Mouse (Mus musculus) gastrocnemius, adult 2 months (tissue): ENCODE measurements around the gene D6Wsu163e. TPM values are rescaled to one million over a fixed set of nuclear protein-coding genes. Genes with fewer than 3 reads are reported as not detected.

Source experiments
- DNase-seq: peaks from one replicate; pipeline ENCODE4 v3.0.0; 2022
- H3K27ac ChIP-seq: fragments of 200-600 bp; 2 replicates; pipeline ENCODE4 v1.8.1; 2022; ENCODE audit warnings: mild to moderate bottlenecking
- H3K4me3 ChIP-seq: fragments of 200-600 bp; 2 replicates; pipeline ENCODE4 v1.8.1; 2022; ENCODE audit warnings: mild to moderate bottlenecking, moderate library complexity
- CTCF ChIP-seq: fragments of 200-600 bp; IDR thresholded peaks from 2 replicates; pipeline ENCODE4 v1.8.1; 2022; ENCODE audit warnings: antibody characterized with exemption, mild to moderate bottlenecking, moderate library complexity
- intact Hi-C: fragments of 180-260 bp; cut with DNase I; formaldehyde crosslinking; loops from one replicate; pipeline ENCODE4 v1.15.1; 2025
- long read RNA-seq, 2 experiments: library from polyadenylated mRNA; stranded (forward); transcript quantifications; one replicate each; pipeline ENCODE4 v2.0.0; 2021
- total RNA-seq, 2 experiments: library from RNA; stranded (reverse); gene quantifications; 2 replicates each; pipeline ENCODE4 v1.2.3; 2021

The D6Wsu163e gene
- 1 to 10 TPM; 5.0 to 8.6 TPM for total RNA-seq
- long read RNA-seq, experiment 1, transcript D6Wsu163e-201 (14 exons, 2,501 nt) = major isoform, 16 of 23 reads
- long read RNA-seq, experiment 1, partial matches to known transcripts = 0 of 23 reads
- long read RNA-seq, experiment 1, other reads (novel, unspliced or antisense) = 7 of 23 reads
- long read RNA-seq, experiment 2, transcript D6Wsu163e-201 (14 exons, 2,501 nt) = major isoform, 7 of 14 reads
- long read RNA-seq, experiment 2, partial matches to known transcripts = 1 of 14 reads
- long read RNA-seq, experiment 2, other reads (novel, unspliced or antisense) = 6 of 14 reads

DNA sequence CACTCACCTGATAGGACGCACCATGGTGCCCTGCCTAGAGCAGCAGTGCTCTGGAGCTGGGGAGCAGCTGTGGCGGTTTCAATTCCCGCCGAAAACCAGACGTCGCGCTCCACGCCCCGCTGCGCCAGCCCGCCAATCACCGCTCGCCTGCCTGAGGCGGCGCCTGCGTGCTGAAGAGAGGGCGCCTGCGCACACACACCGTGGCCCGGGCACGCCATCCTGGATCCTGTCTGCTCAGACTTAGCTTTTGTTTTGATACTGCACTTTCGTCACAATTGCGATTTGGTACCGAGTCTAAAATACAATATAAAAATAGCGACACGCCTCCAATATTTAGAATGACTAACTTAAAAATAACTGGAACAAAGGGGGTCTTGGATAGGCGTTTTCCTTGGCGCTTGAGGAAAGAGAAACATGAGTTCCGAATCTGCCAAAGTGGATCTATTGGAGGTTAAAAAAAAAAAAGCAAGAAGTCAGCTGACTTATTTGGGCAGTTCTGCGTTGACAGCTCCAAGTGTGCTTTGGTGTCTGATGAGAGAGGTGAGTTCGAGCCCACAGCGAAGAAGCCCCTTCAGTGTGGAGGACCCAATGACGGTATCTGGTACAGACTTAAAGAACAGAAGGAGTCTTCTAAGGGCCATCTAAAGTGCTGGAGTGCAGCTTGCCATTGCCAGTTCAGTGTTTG is at the start of gene D6Wsu163e, which contains the start of gene Rad51ap1:
Gene D6Wsu163e (plus strand): TSS at position 476 of the 685 bp plus-strand sequence.
Gene Rad51ap1 (minus strand): TSS at position 101 of the 685 bp plus-strand sequence.
- peak; percentile 98 for DNase-seq
- no peak for TF ChIP-seq CTCF
- peak within 1 kb of the TSS; percentile 86 for H3K4me3 ChIP-seq
- peak within 1 kb of the TSS; percentile 96 for H3K27ac ChIP-seq
- intact Hi-C loops = loop anchor here (2.0 kb wide), 1 partner anchor 91 kb away; the partner anchor contains the start of gene Ndufa9

DNA sequence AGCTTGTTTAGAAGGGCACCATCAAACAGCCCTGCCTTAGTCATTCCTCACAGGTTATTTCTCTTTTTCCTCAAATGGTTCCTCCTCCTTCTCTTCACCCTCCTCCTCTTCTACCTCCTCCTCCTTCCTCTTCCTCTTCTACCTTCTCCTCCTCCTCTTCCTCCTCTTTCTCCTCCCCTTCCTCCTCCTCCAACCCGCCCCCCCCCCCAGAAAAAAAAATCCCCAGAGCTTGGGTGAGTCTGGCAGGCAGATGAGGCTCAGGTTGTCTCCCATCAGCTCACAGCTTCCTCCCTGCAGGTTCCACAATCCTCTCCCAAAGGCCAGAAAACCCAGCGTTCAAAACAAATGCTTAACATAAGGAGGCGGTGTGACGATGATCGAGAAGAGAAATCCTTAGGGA is 32.4 kb upstream of the D6Wsu163e start:
- TF ChIP-seq CTCF = no peak
- DNase-seq = no peak
- intact Hi-C loops = no loop called here
- Histone ChIP-seq H3K27ac (no peak overlapping the region), H3K4me3 (no peak overlapping the region)

DNA sequence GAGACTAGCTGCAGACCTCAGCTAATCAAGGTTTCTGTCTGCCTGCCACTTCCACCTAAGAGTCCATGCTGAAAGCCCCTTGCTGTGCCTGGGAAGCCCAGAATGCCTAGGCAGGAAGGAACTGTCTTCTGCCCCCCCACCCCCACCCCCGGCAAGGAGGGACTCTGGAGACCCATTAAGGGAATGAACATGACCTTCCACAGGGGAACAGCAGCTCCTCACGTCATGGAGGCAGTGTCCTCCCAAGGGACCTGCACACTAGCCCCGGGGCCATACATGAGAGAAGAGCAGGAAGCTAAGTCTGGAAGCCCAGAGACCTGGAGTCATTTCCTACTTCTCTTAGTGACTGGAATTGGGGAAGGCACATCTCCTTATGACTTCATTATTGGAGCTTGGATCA is 31.9 kb upstream of the D6Wsu163e start:
- no peak overlapping the region for H3K4me3 ChIP-seq
- DNase-seq = no peak
- TF ChIP-seq CTCF = no peak
- intact Hi-C loops = no loop called here
- H3K27ac ChIP-seq = no peak overlapping the region

DNA sequence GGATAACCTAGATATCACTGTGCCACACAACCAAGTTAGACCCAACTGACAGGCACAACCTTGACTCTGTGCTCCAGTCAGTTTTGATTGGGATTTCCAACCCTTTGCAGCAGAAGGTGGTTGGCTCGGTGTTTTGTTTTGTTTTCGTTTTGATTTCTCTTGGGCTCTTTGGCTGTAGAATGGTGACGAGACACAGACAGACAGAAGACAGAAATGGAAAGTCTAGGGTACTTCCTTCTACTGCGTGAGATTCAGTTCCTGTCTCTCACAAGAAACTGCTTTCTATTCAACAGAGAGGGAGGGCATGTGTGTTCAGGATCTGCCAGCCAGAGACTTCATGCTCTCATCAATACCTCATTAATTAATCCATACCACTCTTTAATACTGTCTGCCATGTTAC is 29.0 kb upstream of the D6Wsu163e start:
- intact Hi-C loops = no loop called here
- TF ChIP-seq CTCF = no peak

DNA sequence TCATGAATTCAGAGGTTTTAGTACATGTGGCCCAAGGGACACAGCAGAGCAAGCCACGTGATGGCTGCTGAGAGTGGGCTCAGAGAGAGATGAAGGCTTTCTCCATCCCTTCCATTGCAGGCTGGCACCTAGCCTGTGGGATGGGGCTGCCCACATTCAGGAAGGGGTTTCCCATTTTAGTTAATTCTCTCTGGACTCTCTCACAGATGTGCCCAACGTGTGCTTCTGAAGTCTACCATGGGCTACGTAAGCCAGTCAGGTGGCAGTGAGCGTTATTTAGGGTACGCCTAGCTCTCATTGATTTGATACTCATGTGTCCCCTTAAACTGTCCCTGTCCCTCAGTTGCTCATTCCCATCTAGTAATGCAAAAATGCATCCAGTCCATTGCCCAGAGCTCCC is 24.8 kb upstream of the D6Wsu163e start:
- H3K27ac ChIP-seq = no peak overlapping the region
- no peak overlapping the region for H3K4me3 ChIP-seq
- intact Hi-C loops = no loop called here
- TF ChIP-seq CTCF = no peak
- no peak for DNase-seq

More for the DNA sequence above, 29.0 kb upstream of the D6Wsu163e start:
- H3K27ac ChIP-seq = no peak overlapping the region
- no peak overlapping the region for H3K4me3 ChIP-seq
- DNase-seq = no peak

DNA sequence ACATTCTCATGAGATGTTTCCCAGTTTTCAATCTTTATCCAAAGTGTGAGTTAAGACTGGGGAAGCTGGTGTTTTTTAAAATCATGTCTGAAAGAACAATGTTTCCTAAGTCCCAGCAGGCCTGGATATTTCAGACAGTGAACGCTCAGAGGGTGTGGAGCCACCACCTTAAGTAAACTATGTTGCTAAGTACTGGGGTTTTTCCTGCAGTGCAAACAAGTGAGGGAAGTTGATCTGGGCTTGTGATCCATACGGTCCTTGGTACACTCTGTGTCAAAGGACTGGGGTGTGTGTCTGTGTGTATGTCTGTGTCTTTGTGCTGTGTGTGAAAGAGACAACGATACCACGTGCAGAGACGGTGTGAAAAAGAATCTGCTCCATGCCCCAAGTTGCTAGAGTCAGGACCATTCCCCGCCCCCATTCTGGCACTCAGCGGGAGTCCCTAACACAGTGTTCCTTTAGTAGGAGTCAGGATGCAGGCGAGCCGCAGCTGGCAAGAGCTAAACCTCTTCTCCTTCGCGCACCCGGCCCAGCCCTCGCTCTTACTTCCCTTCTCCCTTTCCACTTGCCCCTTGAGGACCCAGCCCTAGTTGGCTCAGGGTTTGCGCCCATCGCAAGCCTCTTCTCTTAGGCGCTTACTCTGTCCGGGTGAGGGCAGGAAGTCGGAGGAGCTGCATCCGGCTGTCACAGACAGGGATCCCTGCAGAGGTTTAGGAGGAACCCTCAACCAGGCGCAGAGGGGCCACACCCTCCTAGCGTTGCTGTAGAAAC is 18.5 kb upstream of the D6Wsu163e start, which contains the start of gene Dyrk4:
Gene Dyrk4 (minus strand): TSS at position 729 of the 771 bp plus-strand sequence.
- Histone ChIP-seq H3K4me3 (peak within 1 kb of the TSS; percentile 59), H3K27ac (peak within 1 kb of the TSS; percentile 43; the same call in 1 of the 2 replicates)
- DNase-seq = peak; percentile 29
- no peak for TF ChIP-seq CTCF
- intact Hi-C loops = no loop called here

DNA sequence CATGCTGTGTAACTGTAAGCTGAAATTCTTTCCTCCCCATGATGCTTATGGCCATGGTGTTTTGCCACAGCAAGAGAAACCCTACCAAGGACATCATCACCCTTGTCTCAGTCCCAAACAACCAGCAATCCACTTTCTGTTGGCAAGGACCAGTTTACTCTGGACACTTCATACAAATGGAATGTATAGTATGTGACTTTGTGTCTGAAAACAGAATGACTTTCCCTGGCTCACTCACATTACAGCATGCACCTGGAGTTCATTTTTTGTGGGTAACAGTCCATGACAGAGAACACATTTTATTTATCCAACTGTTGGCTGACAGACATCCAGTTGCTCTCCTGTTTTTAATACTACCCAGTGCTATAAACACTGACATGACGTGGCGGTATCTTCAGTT is 6.9 kb upstream of the D6Wsu163e start:
- intact Hi-C loops = no loop called here
- no peak overlapping the region for H3K4me3 ChIP-seq
- no peak for TF ChIP-seq CTCF
- DNase-seq = no peak
- no peak overlapping the region for H3K27ac ChIP-seq

DNA sequence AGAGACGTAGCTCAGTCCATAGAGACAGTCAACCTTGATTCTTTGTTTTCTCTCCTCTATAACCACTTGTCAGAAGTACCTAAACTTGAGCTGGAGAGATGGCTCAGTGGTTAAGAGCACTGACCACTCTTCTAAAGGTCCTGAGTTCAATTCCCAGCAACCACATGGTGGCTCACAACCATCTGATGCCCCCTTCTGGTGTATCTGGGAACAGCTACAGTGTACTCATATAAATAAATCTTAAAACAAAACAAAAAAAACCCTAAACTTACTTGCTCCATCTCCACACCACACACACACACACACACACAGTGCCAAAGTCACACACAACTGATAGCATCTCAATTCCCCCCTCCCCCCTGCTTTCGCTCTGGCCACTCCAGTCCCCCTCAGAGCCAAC is 1.7 kb upstream of the D6Wsu163e start:
- H3K4me3 ChIP-seq = no peak overlapping the region
- intact Hi-C loops = loop anchor here (2.0 kb wide), 1 partner anchor 89 kb away; the partner anchor contains the start of gene Ndufa9
- no peak for DNase-seq
- no peak overlapping the region for H3K27ac ChIP-seq
- TF ChIP-seq CTCF = no peak; the same call in 1 of the 2 replicates

DNA sequence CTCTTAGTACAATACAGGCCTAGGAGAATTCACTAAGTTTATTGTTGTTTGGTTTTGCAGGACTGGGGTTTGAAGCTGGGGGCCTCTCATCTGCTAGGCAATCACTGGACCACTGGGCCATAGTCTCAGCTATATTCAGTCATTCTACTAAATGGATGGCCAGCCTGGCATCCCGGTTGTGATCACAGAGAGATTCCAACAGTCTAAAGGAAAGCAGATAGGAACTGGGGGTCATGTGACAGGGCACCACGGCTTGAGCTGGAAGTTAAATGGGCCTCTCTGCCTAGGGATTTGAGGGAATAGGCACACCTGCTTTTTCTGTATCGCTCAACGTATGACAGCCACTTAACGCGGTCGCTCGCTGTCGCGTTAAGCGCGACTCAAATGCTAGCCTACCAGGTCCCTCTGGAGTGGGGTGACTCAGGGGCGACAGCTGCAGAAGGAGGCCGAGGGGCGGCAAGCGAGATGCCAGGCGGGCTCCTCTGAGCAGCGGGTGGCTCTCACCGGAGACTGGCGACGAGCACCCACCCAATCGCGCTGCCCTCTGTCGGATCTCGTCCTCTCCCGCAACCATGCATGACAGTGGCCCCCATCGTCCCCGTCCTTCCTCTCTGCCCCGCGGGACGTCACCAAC is 792 bp upstream of the D6Wsu163e start:
- H3K27ac ChIP-seq = peak overlapping the region; percentile 96; the same call in 1 of the 2 replicates

DNA sequence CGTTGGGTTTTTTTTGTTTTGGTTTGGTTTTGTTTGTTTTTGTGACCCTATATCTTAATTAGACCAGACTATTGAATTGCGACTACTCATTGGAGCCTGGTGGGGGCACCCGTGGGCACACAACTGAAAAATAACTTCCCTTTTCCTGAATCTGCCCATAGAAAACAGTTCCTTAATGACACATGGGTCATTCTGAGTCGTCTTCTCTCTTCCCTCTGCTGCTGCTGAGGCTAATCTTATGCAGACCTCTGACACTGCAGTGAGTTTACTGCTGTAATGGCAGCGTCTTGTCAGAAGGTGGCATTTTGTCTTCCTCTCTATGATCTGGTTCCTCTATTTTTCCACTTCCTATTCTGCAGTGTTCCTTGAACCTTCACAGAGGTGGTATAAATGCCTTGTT is 689 bp downstream of the D6Wsu163e start:
- peak overlapping the region; percentile 86 for H3K4me3 ChIP-seq
- H3K27ac ChIP-seq = peak overlapping the region; percentile 96
- intact Hi-C loops = no loop called here
- TF ChIP-seq CTCF = peak; percentile 21; the same call in 1 of the 2 replicates
- DNase-seq = no peak

More for the DNA sequence above, 792 bp upstream of the D6Wsu163e start:
- TF ChIP-seq CTCF = no peak
- H3K4me3 ChIP-seq = peak overlapping the region; percentile 86
- intact Hi-C loops = loop anchor here (2.0 kb wide), 1 partner anchor 90 kb away; the partner anchor contains the start of gene Ndufa9
- no peak for DNase-seq

DNA sequence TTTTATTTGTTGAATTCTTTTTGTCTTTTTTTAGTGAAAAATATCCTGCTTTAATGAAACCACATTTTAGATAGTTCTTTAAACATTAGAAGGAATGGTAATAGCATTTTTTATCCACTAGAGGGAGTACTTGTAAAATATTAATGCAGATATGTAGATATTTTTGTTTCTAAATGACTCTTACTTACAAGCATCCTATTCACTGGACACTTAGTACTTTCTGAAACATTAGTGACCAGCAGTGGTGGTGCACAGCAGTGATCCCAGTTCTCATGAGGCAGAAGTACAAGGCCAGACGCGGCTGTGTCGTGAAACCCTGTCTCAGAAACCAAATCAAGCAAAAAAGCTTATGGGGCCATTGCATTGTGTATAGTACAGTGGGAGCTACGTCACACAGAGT is 8.6 kb downstream of the D6Wsu163e start:
- intact Hi-C loops = loop anchor here (2.0 kb wide), 1 partner anchor 174 kb away; no protein-coding TSS in a partner anchor
- Histone ChIP-seq H3K4me3 (no peak overlapping the region), H3K27ac (no peak overlapping the region)
- TF ChIP-seq CTCF = peak; percentile 71
- DNase-seq = no peak

DNA sequence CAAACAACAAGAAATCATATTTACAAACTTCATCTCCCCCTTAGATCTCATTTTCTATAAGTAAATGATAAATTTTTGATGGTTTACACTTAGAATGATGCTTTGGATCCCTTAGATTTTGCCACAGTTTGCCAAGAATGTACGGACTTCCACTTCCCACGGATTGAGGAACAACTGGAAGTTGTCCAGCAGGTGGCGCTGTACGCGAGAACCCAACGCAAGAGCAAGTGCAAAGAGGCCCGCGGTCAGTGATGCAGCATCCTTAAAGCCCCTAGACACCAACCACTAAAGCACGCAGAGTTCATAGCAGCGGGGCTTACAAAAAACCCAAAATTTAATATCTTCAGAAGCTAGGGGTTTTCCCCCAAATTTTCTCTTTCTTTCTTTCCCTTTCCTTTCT is 16.0 kb downstream of the D6Wsu163e start:
- intact Hi-C loops = loop anchor here (1.0 to 5.0 kb wide), 2 partner anchors 80 to 132 kb away; no protein-coding TSS in a partner anchor
- H3K27ac ChIP-seq = no peak overlapping the region
- peak; percentile 85 for DNase-seq
- peak; percentile 95 for TF ChIP-seq CTCF
- H3K4me3 ChIP-seq = no peak overlapping the region
